Mouse (Mus musculus) lung, postnatal 25 days (tissue): ENCODE data around the gene Fcgr2b.
A peak's percentile ranks its signal among the peaks of the same experiment; 100 is the strongest.
"Not testable (repeated sequence)": the region's sequence is repeated elsewhere in the genome, so short reads cannot be mapped to it uniquely, and the experiment has no call there.

Source experiments
- DNase-seq: peaks from one replicate; pipeline ENCODE4 v3.0.0; 2022; ENCODE audit warnings: low spot score

Fcgr2b gene

GRCm38 (mm10) chr1:170975751-170976161 is 591 bp downstream of the Fcgr2b start:
- peak; percentile 25 for DNase-seq

GRCm38 (mm10) chr1:170975350-170975749 is 997 bp downstream of the Fcgr2b start:
- DNase-seq: not testable (repeated sequence)

GRCm38 (mm10) chr1:170974736-170975135 is 1.6 kb downstream of the Fcgr2b start:
- DNase-seq: no peak

DNA sequence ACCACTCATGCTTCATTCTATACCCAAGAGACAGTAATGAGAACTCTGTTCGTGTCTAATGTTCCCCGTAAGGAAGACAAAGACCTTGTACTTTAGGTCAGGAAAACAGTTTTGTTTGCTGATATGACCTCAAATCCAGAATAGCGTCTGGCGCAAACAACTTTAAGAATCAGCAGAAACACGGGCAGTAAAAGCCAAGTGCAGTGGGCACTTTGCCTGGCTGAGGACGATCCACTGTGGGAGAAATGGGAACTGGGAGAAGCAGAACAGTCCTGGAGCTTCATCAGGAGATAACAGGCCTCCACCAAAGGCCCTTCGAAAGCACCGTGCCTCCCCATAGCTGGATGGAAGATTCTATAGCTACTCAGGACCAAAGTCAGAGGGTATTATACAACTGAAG is 2.2 kb downstream of the Fcgr2b start:
- DNase-seq: no peak

DNA sequence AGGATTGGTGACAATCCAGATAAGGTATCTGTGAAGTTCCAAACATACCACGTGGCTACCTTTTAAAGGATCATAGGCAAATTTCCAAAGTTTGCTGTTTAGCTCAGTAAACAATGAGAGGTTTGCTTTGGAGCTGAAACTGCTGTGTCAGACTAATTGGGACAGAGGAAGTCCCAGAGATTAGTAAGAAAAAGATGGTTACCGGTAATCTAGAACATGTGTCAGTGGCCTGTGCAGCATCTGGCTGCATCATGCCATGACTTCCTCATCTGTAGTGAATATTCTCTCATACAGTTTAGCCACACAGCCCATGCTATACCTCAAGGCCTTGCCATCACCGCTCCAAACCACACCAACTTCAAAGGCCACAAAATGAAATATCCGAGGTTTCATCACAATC is 3.4 kb downstream of the Fcgr2b start:
- no peak for DNase-seq

- DNase-seq: no peak
Observed at GRCm38 (mm10) chr1:170972494-170972893, 3.9 kb downstream of the Fcgr2b start.

DNA sequence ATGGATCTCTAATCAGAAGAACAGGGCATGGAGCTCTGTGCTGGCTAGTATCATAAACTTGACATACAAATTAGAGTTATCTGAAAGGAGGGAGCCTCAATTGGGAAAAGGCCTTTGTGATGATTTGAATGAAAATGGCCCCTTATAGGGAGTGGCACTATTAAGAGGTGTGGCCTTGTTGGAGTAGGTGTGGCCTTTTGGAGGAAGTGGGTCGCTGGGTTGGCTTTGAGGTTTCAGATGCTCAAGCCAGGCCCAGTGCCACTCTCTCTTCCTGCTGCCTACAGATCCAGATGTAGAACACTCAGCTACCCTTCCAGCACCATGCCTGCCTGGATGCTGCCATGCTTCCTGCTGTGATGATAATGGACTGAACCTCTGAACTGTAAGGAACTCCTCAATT is 7.8 kb downstream of the Fcgr2b start:
- DNase-seq: no peak

GRCm38 (mm10) chr1:170967581-170967980 is 8.8 kb downstream of the Fcgr2b start:
- DNase-seq: peak; percentile 36

- DNase-seq: no peak
Observed at GRCm38 (mm10) chr1:170963087-170963486, 13.3 kb downstream of the Fcgr2b start.

- no peak for DNase-seq
Observed at GRCm38 (mm10) chr1:170962301-170962700, 14.0 kb downstream of the Fcgr2b start.

DNA sequence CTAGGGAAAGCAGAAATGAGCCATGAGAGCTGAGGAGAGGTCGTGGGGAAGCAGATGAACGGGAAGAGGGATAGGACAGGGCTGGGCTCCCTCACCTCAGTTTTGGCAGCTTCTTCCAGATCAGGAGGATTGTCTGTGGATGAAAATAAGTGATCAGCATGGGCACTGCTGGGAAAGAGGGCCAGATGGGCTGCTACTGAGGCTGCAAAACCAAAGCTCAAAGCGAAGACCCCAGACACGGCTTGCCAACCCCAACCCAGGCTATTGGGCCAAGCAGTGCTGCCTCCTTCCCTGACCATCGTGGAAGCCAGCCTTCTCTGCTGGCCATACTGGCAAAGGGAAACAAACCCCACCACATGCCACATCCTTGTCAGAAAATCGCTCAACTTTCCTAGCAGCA is 15.2 kb downstream of the Fcgr2b start:
- DNase-seq: no peak

DNA sequence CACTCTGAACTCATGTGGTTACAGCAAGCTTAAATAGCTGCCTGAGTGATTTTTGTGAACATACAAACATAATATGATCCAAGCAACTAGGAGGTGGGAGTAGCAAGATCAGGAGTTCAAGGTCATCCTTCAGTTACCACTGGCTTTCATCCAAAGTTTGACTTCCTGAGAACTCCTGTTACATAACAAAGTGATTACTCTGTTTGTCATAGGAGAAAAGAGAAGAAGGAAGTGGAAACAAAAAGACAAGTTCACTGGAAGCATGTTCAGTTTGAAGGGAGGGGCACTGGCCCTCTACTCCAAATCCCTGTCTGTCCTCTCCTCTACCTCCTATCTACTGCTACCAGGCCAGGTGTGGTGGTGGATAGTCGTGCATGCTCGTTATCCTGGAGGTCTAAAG is 16.6 kb downstream of the Fcgr2b start:
- no peak for DNase-seq

DNA sequence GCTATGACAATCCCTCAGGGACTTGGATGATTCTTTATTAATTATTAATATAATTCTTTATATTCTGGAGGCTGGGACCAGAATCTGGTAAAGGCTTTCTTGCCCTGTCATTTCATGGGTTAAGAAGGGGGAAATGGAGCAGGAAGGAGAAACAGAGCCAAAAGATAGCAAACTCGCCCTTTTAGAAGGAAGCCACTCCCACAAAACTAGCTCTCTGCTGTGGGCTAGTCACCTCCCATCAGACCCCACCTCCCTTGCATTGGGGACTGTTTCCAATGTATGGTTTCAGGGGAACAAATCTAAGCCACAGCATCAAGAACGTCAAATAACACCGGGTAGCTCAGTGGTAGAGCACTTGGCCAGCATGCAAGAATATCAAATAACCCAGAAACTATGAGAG is 18.1 kb downstream of the Fcgr2b start:
- DNase-seq: no peak

GRCm38 (mm10) chr1:170953192-170953591 is 23.2 kb downstream of the Fcgr2b start:
- DNase-seq: peak; percentile 26

DNA sequence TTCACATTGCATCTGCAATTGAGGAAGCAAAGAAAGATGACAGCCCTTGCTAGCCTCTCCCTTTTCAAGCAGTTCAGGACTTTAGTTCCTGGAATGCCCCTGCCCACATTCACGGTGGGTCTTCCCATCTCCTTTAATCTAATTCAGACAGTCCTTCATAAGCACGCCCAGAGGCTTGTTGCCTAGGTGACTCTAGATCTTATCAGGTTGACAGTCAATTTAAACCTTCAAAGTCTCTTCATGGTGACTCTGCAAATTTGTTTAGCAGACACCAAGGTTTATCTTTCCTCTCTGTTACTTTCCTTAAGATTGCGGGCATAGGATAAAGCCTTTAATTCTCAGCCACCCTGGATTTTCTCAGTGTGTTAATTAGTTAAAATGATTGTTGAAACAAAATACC is 25.6 kb downstream of the Fcgr2b start:
- no peak for DNase-seq

GRCm38 (mm10) chr1:170944908-170945307 is 31.4 kb downstream of the Fcgr2b start:
- not testable (repeated sequence) for DNase-seq

GRCm38 (mm10) chr1:170944151-170944550 is 32.2 kb downstream of the Fcgr2b start:
- DNase-seq: not testable (repeated sequence)

GRCm38 (mm10) chr1:170939255-170939654 is 37.1 kb downstream of the Fcgr2b start:
- peak; percentile 59 for DNase-seq

GRCm38 (mm10) chr1:170934383-170934782 is 42.0 kb downstream of the Fcgr2b start:
- peak; percentile 26 for DNase-seq

DNA sequence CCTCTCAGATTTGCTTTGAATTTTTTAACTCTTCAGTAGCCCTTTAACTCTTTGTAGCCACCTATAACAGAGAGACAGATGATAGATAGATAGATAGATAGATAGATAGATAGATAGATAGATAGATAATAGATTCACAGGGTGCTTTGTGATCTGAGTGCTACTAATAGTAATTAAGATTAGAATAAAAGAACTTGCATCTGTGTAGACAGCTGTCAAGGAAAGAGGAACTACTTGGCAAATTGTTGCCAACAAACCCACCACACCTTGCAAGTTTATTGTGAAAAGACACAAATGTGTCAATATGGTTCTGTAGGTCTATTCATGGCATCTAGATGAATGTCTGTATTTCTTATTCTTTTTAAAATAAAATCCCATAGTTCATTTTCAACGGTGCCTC is 42.4 kb downstream of the Fcgr2b start:
- DNase-seq: no peak

- DNase-seq: no peak
Observed at GRCm38 (mm10) chr1:170933386-170933920, 42.9 kb downstream of the Fcgr2b start.

GRCm38 (mm10) chr1:170932043-170932442 is 44.3 kb downstream of the Fcgr2b start:
- no peak for DNase-seq

DNA sequence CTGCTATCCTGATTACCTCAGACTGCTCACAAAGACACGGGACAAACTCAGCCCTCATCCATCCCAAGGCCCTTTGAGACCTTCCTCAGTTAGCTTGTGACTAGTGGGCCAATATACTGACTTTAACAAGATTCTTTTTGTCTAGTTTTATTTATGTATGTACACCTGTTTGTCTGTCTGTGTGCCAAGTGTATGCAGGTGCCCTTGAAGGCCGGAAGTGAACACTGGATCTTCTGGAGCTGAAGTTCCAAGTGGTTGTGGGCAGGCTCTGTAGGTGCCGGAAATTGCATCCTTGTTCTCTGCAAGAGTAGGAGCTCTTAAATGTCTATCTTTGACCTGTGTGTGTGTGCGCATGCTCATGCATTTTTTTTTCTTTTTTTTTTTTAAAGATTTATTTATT is 47.1 kb downstream of the Fcgr2b start:
- no peak for DNase-seq

GRCm38 (mm10) chr1:170928467-170928866 is 47.9 kb downstream of the Fcgr2b start:
- no peak for DNase-seq

- DNase-seq: no peak
Observed at GRCm38 (mm10) chr1:170927378-170927777, 49.0 kb downstream of the Fcgr2b start, which contains the start of gene Fcrla. Gene Fcrla, minus strand, starts transcription at chr1:170927583.
